Mouse (Mus musculus) brain, embryonic 14.5 days (tissue): ENCODE measurements around the gene Col23a1. TPM values are rescaled to one million over a fixed set of nuclear protein-coding genes. Genes with fewer than 3 reads are reported as not detected.
A peak's percentile ranks its signal among the peaks of the same experiment; 100 is the strongest.

Experiments used
- DNase-seq: peaks from one replicate; pipeline ENCODE4 v3.0.0-alpha.2; 2011; ENCODE audit warnings: low read depth
- CTCF ChIP-seq: fragments of 200-500 bp; IDR thresholded peaks from 2 replicates; pipeline ENCODE4 v1.5.1; 2012; ENCODE audit warnings: inconsistent platforms, mild to moderate bottlenecking, moderate library complexity, borderline replicate concordance; ENCODE audit not compliant: insufficient read depth, insufficient read length; ENCODE audit errors: extremely low read depth
- POLR2A ChIP-seq: fragments of 200-500 bp; IDR thresholded peaks from 2 replicates; pipeline ENCODE4 v1.6.1; 2012; ENCODE audit warnings: mild to moderate bottlenecking, inconsistent platforms, borderline replicate concordance; ENCODE audit not compliant: poor library complexity, insufficient read depth, insufficient read length, severe bottlenecking; ENCODE audit errors: extremely low read depth
- polyA plus RNA-seq: library from polyadenylated mRNA; depleted of rRNA; stranded (reverse); fragments of >200 nt; gene quantifications from 2 replicates; pipeline ENCODE4 v1.2.3, GENCODE M21; 2012

Col23a1 gene
- polyA plus RNA-seq, 1 experiment = 9.2 TPM

GRCm38 (mm10) chr11:51370273-51370672 is 80.6 kb downstream of the Col23a1 start:
- no peak for DNase-seq

DNA sequence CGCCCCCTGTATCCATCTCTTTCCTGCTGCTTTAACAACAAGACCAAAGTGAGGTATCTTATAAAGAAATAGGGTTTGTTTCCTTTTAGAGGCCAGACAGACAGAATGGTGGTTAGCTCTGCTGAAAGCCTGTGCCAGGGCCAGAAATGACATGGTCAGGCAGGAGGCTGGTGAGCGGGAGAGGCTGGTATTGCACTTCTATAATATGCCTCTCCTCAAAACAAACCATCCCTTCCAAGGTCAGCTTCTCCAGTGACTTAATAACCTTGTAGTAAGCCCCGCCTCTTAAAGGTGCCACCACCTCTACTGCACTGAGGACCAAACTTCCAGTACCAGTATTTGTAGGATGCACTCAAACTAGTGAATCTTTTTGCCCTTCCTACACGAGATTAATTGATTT is 81.6 kb downstream of the Col23a1 start:
- TF ChIP-seq POLR2A = no peak
- no peak for TF ChIP-seq CTCF
- DNase-seq = no peak

More at GRCm38 (mm10) chr11:51370273-51370672, 80.6 kb downstream of the Col23a1 start:
- TF ChIP-seq POLR2A (no peak), CTCF (no peak)

DNA sequence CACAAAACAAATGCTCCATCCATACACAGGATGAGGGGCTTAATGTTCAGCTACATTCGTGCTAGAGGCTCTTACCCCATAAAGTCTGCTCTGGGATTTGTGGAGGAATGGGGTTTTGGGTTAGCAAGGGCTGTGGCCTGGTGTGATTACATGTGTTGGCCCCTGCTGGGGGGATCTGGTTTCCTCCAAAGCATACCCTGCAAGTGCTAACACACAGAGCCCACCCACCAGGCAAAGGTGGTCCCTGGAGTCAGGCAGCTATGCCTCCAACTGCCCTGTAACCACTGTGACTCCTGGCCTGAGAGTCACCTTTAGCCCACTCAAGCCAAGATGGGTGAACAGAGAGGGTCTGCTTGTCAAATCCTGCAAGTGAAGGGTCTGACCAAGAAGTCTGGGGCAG is 82.2 kb downstream of the Col23a1 start:
- no peak for DNase-seq
- TF ChIP-seq CTCF = no peak
- no peak for TF ChIP-seq POLR2A

DNA sequence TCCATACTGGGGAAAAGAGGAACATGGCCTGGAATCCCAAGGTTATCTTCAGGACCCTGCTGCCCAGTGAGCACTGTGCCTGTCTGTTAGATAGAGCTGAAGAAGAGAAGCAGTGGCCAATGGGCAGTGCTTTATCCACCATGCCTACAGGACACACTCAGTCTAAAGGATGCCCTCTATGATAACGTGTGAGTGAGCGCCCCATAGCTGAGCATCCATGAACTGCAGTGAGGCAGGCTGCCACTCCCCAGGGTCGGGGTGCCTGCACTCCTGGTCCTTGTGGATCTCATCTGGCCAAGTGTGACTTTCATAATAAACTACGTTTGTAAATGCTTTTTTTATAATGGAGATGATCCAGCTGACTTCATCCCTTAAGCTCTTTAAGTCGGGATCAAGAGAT is 87.5 kb downstream of the Col23a1 start:
- no peak for DNase-seq
- TF ChIP-seq POLR2A (no peak), CTCF (no peak)

DNA sequence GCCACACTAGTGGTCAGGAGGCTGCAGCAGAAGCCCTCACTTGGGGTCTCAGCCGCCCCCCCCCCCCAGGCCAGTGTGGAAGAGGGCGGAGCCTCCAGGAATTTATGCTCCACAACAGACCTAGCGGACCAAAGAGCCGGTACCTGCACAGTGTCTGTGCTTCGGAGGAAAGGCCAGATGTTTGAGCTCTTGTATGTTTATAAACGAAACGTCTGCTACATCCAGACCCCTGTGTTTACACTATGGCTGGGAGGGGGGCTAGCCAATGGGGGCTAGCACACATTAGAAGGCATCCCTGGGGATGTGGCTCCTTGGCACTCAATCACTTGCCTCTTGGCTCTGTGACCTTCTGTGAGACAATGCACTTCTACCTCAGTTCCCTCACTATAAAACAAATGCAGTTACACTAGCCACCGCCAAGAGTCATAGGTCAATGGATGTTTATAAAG is 99.2 kb downstream of the Col23a1 start:
- TF ChIP-seq CTCF = no peak
- TF ChIP-seq POLR2A = no peak
- no peak for DNase-seq

GRCm38 (mm10) chr11:51389763-51390162 is 100.0 kb downstream of the Col23a1 start:
- TF ChIP-seq CTCF (no peak), POLR2A (no peak)
- no peak for DNase-seq

DNA sequence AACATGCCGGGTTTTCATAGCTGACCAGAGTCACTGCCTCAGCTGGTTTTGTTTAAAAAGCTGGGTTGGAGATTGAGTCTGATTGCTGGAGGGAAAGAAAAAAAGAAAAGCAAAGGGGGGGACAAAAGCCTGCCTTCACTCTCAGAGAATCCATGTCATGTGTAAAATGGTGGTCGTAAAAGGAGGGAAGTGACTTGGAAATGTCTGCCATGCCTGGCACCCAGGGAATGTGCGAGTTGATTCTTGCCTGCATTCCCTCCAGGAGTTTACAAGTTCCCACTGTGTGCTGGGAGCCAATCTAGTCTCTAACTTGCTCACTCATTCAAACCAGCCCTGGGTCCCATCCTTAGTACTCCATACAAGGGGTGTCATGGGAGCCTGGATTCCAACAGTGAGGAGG is 100.8 kb downstream of the Col23a1 start:
- TF ChIP-seq CTCF (no peak), POLR2A (no peak)
- no peak for DNase-seq

DNA sequence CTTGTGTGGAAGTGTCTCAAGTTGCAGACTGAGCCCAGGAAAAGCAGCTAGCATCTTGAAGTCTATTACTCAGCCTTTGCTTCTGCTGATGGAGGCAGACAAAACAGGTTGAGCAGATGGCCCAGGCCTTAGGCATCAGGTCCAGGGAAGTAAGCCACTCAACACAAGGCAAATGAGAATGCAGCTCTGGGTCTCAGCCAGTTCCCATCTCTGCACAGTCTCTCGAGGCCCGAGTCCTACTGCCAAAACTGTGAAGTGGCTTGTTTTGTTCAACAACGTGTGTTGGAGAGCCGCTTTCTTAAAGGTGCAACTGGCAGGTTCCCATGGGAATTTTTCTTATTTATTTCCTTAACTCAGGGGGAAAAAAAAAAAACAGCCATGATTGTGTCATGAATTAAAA is 101.8 kb downstream of the Col23a1 start:
- TF ChIP-seq CTCF (no peak), POLR2A (no peak)

DNA sequence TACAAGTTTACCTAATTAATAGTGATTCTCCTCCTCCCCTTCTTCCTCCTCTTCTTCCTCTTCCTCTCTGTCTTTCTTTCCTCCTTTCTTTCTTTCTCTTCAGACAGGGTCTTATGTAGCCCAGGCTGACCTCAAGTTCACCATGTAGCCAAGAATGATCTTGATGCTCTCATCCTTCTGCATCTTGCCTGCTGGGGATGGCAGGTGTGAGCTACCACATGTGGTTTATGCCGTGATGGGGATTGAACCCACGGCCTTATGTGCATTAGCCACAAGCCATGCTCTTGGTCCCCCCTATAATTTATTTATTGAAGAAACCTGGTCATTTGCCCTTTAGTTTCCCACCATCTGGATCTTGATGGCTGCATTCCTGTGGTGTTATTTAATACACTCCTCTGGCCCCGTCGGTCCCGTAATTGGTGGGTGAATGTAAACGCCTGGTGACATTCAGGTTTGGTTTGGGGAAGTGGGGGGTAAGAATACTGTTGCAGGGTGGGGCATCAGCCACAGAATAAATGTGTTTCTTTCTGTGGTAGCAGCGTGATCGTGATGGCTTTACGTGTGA is 104.7 kb downstream of the Col23a1 start:
- DNase-seq = no peak
- TF ChIP-seq CTCF (no peak), POLR2A (no peak)

More for the DNA sequence above, 101.8 kb downstream of the Col23a1 start:
- DNase-seq = peak; percentile 85

GRCm38 (mm10) chr11:51396451-51396850 is 106.7 kb downstream of the Col23a1 start:
- no peak for TF ChIP-seq POLR2A
- no peak for TF ChIP-seq CTCF
- DNase-seq = no peak

DNA sequence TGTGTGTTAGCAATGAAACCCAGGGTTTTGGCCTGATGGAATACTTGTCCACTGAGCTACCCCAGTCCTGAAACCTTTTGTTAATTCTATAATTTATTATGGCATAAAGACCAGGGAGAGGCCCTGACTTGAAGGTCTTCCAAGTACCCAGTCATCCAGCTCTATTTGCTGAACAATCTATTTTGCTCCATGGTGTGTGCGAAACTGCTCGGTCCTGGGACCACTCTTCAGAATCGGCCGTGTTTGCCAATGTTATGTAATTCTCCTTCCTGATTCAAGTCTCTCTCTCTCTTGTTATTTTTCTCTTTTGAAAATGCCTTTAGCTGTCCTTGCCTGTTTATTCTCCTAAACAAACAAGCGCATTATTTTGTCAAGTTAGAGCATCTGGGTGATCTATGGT is 108.4 kb downstream of the Col23a1 start:
- no peak for DNase-seq

GRCm38 (mm10) chr11:51400356-51400755 is 110.6 kb downstream of the Col23a1 start:
- no peak for DNase-seq
- TF ChIP-seq CTCF (no peak), POLR2A (no peak)

More for the DNA sequence above, 108.4 kb downstream of the Col23a1 start:
- TF ChIP-seq POLR2A = no peak
- no peak for TF ChIP-seq CTCF

DNA sequence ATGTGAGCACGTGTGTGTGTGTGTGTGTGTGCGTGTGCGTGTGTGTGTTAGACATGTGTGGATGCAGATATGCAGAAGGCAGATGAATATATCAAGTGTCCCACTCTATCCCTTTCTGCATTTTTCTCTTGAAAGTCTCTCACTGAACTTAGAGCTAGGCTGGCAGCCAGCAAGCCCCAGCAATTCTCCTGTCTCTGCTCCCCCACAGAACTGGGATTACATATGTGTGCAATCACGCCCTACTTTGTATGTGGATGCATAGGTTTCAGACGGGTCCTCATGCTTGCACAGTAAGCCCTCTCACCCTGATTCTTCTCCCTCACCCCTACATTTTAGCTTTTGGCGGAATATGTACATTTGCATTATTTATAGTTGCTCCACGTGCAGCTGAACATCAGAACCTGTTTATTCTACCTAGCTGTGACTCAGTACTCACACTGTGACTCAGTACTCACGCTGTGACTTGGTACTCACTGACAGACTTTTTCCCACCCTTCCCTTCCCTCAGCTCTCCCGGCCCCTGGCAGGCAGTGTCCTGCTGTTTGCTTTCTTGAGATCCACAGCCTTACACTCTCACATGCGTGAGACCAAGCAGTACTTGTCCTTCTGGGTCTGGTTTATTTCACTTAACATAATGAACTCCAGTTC is 111.9 kb downstream of the Col23a1 start:
- TF ChIP-seq CTCF = no peak
- no peak for TF ChIP-seq POLR2A
- no peak for DNase-seq

- TF ChIP-seq POLR2A (no peak), CTCF (no peak)
Observed at GRCm38 (mm10) chr11:51403886-51404285, 114.2 kb downstream of the Col23a1 start.

More at GRCm38 (mm10) chr11:51403886-51404285, 114.2 kb downstream of the Col23a1 start:
- no peak for DNase-seq
